Mouse (Mus musculus): ENCODE measurements at regions not wholly inside any gene's neighbourhood (a gene's known extent, or its start where the extent isn't known, plus 50 kb on each side); places are given as distances from the start of the nearest gene placed in this dataset.
"Not testable (repeated sequence)": the region's sequence is repeated elsewhere in the genome, so short reads cannot be mapped to it uniquely, and the experiment has no call there.

GRCm38 (mm10) chr19:35639945-35640344, 417.4 kb downstream of the Htr7 start:
- DNase-seq (ENCODE audit: low spot score in 2 of 2), result no peak
- intact Hi-C loops (cut with DNase I), result no loop called here

- DNase-seq (ENCODE audit: low spot score in 2 of 2), result peak; percentile 5 to 8
- intact Hi-C loops (cut with DNase I), result no loop called here
Measured at GRCm38 (mm10) chr19:35621771-35622170, 435.5 kb downstream of the Htr7 start.

- intact Hi-C loops (cut with DNase I), result no loop called here
- no peak for DNase-seq (ENCODE audit: low spot score in 2 of 2)
Measured at GRCm38 (mm10) chr19:35595384-35595783, 461.9 kb downstream of the Htr7 start.

GRCm38 (mm10) chr19:35575979-35576378, 481.3 kb downstream of the Htr7 start:
- intact Hi-C loops (cut with DNase I), result no loop called here
- peak; percentile 9 to 24 for DNase-seq (ENCODE audit: low spot score in 2 of 2)

- intact Hi-C loops (cut with DNase I), result no loop called here
- DNase-seq (ENCODE audit: low spot score in 2 of 2), result no peak
Measured at GRCm38 (mm10) chr19:35549381-35549780, 507.9 kb downstream of the Htr7 start.

GRCm38 (mm10) chr19:35536816-35537215, 520.5 kb downstream of the Htr7 start:
- no peak for DNase-seq (ENCODE audit: low spot score in 2 of 2)
- intact Hi-C loops (cut with DNase I), result no loop called here

- intact Hi-C loops (cut with DNase I), result no loop called here
- DNase-seq (ENCODE audit: low spot score in 2 of 2), result peak in 1 of 2 experiments; percentile 7
Measured at GRCm38 (mm10) chr19:35529276-35529675, 528.0 kb downstream of the Htr7 start.

GRCm38 (mm10) chr19:35493721-35494120, 563.6 kb downstream of the Htr7 start:
- no peak for DNase-seq (ENCODE audit: low spot score in 2 of 2)
- intact Hi-C loops (cut with DNase I), result loop anchor here (10.0 kb wide), 1 partner anchor 571 kb away; no protein-coding TSS in a partner anchor

GRCm38 (mm10) chr19:35491354-35491753, 566.0 kb downstream of the Htr7 start:
- intact Hi-C loops (cut with DNase I), result loop anchor here (10.0 kb wide), 1 partner anchor 573 kb away; no protein-coding TSS in a partner anchor
- DNase-seq (ENCODE audit: low spot score in 2 of 2), result no peak

- intact Hi-C loops (cut with DNase I); DNase-seq (ENCODE audit: low spot score in 2 of 2): not testable (repeated sequence)
Measured at GRCm38 (mm10) chr19:35485616-35486015, 563.5 kb downstream of the Kif20b start.

GRCm38 (mm10) chr19:35482469-35482868, 560.3 kb downstream of the Kif20b start:
- intact Hi-C loops (cut with DNase I), result no loop called here
- no peak for DNase-seq (ENCODE audit: low spot score in 2 of 2)

GRCm38 (mm10) chr19:35453942-35454341, 531.8 kb downstream of the Kif20b start:
- intact Hi-C loops (cut with DNase I), result no loop called here
- no peak for DNase-seq (ENCODE audit: low spot score in 2 of 2)

- peak; percentile 5 to 8 for DNase-seq (ENCODE audit: low spot score in 2 of 2)
- intact Hi-C loops (cut with DNase I), result no loop called here
Measured at GRCm38 (mm10) chr19:35442466-35442865, 520.3 kb downstream of the Kif20b start.

GRCm38 (mm10) chr19:35438074-35438473, 515.9 kb downstream of the Kif20b start:
- intact Hi-C loops (cut with DNase I), result no loop called here
- no peak for DNase-seq (ENCODE audit: low spot score in 2 of 2)
